ENCODE assay signal across 23 mouse cellular contexts in the genomic region with DNA sequence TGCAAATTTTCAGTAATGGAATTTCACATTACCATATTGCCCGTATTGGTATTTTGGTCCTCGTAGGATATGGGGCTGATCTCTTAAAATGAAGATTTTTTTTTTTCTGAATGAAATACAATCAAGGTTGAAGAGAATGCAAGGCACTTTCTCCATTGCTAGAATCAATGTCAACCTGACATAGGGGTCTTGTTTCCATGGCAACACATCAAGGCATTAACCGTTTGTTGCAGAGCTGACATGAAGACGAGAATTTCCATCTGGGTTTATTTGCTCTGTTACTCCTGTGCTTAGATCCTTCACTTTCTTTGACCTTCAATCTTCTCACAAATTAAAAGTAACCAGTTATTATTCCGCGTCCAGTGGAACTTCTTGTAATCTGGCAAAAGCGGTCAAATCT.
A peak's percentile ranks its signal among the peaks of the same experiment; 100 is the strongest.
DNase-seq lines count a peak whose midpoint lies in the region; ATAC-seq and TF ChIP-seq lines count a peak whose summit lies in the region.
"Had no signal": no experiment of that assay in that cellular context is flagged by ENCODE, and none has a peak within 500 bp of the region (broad histone marks: within the 10 kb centered on the region; RNA-seq: fewer than 3 reads in every experiment).

No protein-coding gene starts in this region.

- intact Hi-C loops in left cerebral cortex, postnatal 10 days (cut with DNase I), result loop anchor here (5.0 to 10.0 kb wide), 3 partner anchors 42 to 260 kb away; no protein-coding TSS in a partner anchor

- TF ChIP-seq POLR2A in brain, embryonic 14.5 days (IDR thresholded peaks at IDR 0.05; ENCODE audit: borderline replicate concordance, extremely low read depth, insufficient read depth, insufficient read length, poor library complexity, severe bottlenecking), result no peak

- H3K4me1 ChIP-seq in forebrain, embryonic 13.5 days, result peaks cover 13% of the 10 kb centered on the region
- peaks cover 35% of the 10 kb centered on the region for H3K4me1 ChIP-seq in forebrain, embryonic 10.5 days
- H3K4me1 ChIP-seq in hindbrain, embryonic 12.5 days, result peaks cover 7% of the 10 kb centered on the region; the same call in 1 of the 2 replicates
- H3K4me1 ChIP-seq in midbrain, embryonic 15.5 days, result peaks cover 17% of the 10 kb centered on the region

- H3K27me3 ChIP-seq in forebrain, embryonic 13.5 days, result no peaks in the 10 kb centered on the region
- 0 out of 2 replicates have a peak, but pooled peaks cover 6% of the 10 kb centered on the region for H3K27me3 ChIP-seq in forebrain, embryonic 10.5 days (ENCODE audit: poor library complexity, severe bottlenecking)
- no peaks in the 10 kb centered on the region for H3K27me3 ChIP-seq in hindbrain, embryonic 12.5 days
- H3K27me3 ChIP-seq in midbrain, embryonic 15.5 days (replicated peaks), result no peaks in the 10 kb centered on the region
- H3K27me3 ChIP-seq: embryonic facial prominence, embryonic 15.5 days; megakaryocyte, embryonic 14.5 days had no signal

- no peaks in the 10 kb centered on the region for H3K36me3 ChIP-seq in forebrain, embryonic 13.5 days (ENCODE audit: poor library complexity, severe bottlenecking)
- no peaks in the 10 kb centered on the region for H3K36me3 ChIP-seq in forebrain, embryonic 10.5 days (replicated peaks)
- no peaks in the 10 kb centered on the region for H3K36me3 ChIP-seq in hindbrain, embryonic 12.5 days
- no peaks in the 10 kb centered on the region for H3K36me3 ChIP-seq in midbrain, embryonic 15.5 days (replicated peaks)
- H3K36me3 ChIP-seq: embryonic facial prominence, embryonic 15.5 days; heart, embryonic 10.5 days had no signal

- WGBS in forebrain, embryonic 13.5 days, result 57% methylated on average over 7 of the region's 7 CpGs
- 76% methylated on average over 7 of the region's 7 CpGs for WGBS in forebrain, embryonic 10.5 days
- 62% methylated on average over 7 of the region's 7 CpGs for WGBS in hindbrain, embryonic 12.5 days
- WGBS in midbrain, embryonic 15.5 days, result 38% methylated on average over 7 of the region's 7 CpGs

- H3K4me3 ChIP-seq in forebrain, embryonic 13.5 days, result no peak overlapping the region
- no peak overlapping the region for H3K4me3 ChIP-seq in forebrain, embryonic 10.5 days
- H3K4me3 ChIP-seq in hindbrain, embryonic 12.5 days, result no peak overlapping the region
- H3K4me3 ChIP-seq in midbrain, embryonic 15.5 days, result no peak overlapping the region
- H3K4me3 ChIP-seq: embryonic facial prominence, embryonic 15.5 days; heart, embryonic 10.5 days; megakaryocyte, embryonic 14.5 days had no signal

- TF ChIP-seq CTCF in brain, embryonic 14.5 days (IDR thresholded peaks at IDR 0.05; ENCODE audit: borderline replicate concordance, extremely low read depth, insufficient read depth, insufficient read length), result no peak

- no peaks in the 10 kb centered on the region for H3K9me3 ChIP-seq in forebrain, embryonic 13.5 days (replicated peaks)
- H3K9me3 ChIP-seq in forebrain, embryonic 10.5 days, result no peaks in the 10 kb centered on the region
- no peaks in the 10 kb centered on the region for H3K9me3 ChIP-seq in hindbrain, embryonic 12.5 days (replicated peaks)
- H3K9me3 ChIP-seq in midbrain, embryonic 15.5 days, result no peaks in the 10 kb centered on the region
- H3K9me3 ChIP-seq: embryonic facial prominence, embryonic 15.5 days; heart, embryonic 10.5 days; megakaryocyte, embryonic 14.5 days had no signal

- peak; percentile 32; the same call in 1 of the 2 replicates for ATAC-seq in forebrain, embryonic 13.5 days
- ATAC-seq in hindbrain, embryonic 12.5 days (ENCODE audit: low FRiP score), result 0 out of 2 replicates have a peak, but pooled peaks have one; percentile 26
- peak; percentile 62 for ATAC-seq in midbrain, embryonic 15.5 days (replicated peaks)
- ATAC-seq: activated CD4-positive, CD25-positive, alpha-beta regulatory T cell, adult 4 months; liver, postnatal 0 days had no signal

- H3K4me2 ChIP-seq in forebrain, embryonic 13.5 days, result no peak overlapping the region
- no peak overlapping the region for H3K4me2 ChIP-seq in hindbrain, embryonic 12.5 days (replicated peaks)
- H3K4me2 ChIP-seq in midbrain, embryonic 15.5 days, result no peak overlapping the region
- H3K4me2 ChIP-seq: embryonic facial prominence, embryonic 15.5 days had no signal

- no peak overlapping the region for H3K27ac ChIP-seq in forebrain, embryonic 13.5 days
- H3K27ac ChIP-seq in forebrain, embryonic 10.5 days, result no peak overlapping the region
- no peak overlapping the region for H3K27ac ChIP-seq in hindbrain, embryonic 12.5 days
- H3K27ac ChIP-seq in midbrain, embryonic 15.5 days, result peak overlapping the region; percentile 29; the same call in 1 of the 2 replicates
- H3K27ac ChIP-seq: embryonic facial prominence, embryonic 15.5 days; heart, embryonic 10.5 days had no signal

- no peak overlapping the region for H3K9ac ChIP-seq in forebrain, embryonic 13.5 days
- H3K9ac ChIP-seq in hindbrain, embryonic 12.5 days, result no peak overlapping the region
- H3K9ac ChIP-seq in midbrain, embryonic 15.5 days, result no peak overlapping the region
- H3K9ac ChIP-seq: embryonic facial prominence, embryonic 15.5 days; liver, postnatal 0 days had no signal

- DNase-seq in forebrain, embryonic 10.5 days (ENCODE audit: extremely low spot score, low spot score), result no peak
- DNase-seq in brain, embryonic 14.5 days (ENCODE audit: low read depth), result peak; percentile 89
- no peak for DNase-seq in kidney, adult 9 months
- DNase-seq in Muller cell, postnatal 12 days (ENCODE audit: inconsistent ontology term), result no peak
- DNase-seq in left cerebral cortex, postnatal 10 days (ENCODE audit: extremely low spot score in 1 of 2, low spot score in 2 of 2), result no peak
- DNase-seq: adrenal gland, postnatal 36 days; B cell, adult 2 months; cerebellum, postnatal 14 days; gastrocnemius, postnatal 25 days; heart, postnatal 10 days; kidney, adult 8-10 months; kidney, postnatal 4 days; liver; liver, postnatal 0 days; lung, postnatal 14 days; right cerebral cortex, postnatal 25 days had no signal
